Mouse (Mus musculus): ENCODE results near the gene Clcc1.

DNA sequence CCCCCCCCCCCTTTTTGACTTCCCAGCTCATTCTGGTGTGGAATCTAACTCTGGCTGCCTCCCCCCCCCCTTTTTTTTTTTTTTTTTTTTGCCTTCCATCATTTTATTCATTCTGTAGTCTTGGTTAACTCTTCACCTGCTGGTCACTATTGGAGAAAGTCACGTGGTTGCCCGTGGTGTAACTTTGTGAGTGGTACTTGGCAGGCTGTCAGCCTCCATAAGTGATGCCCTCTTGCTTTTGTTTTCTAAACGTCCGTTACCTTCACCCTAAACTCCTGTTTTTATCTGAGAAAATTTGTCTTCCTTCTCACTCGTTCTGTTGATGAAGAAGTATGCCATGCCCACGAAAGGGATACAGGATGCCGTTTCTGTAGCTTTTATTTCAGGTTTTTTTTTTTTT, 1.8 kb downstream of the Clcc1 start:
- no peak for TF ChIP-seq POLR2A (IDR thresholded peaks at IDR 0.05; ENCODE audit: borderline replicate concordance, low read depth, low read length)
- no peak for TF ChIP-seq CTCF (IDR thresholded peaks at IDR 0.05; ENCODE audit: low read depth, low read length)
